Mouse (Mus musculus) ES-Bruce4 (cell line): ENCODE results near the gene Orm2.

Source experiments
- CTCF ChIP-seq: IDR thresholded peaks from one replicate; pipeline ENCODE4 v1.8.1; 2011; ENCODE audit warnings: low read depth, low read length
- EP300 ChIP-seq: IDR thresholded peaks from 2 replicates; pipeline ENCODE4 v1.6.1; 2011; ENCODE audit warnings: low read depth, low read length; ENCODE audit not compliant: insufficient read depth
- POLR2A ChIP-seq: IDR thresholded peaks from one replicate; pipeline ENCODE4 v1.8.1; 2011; ENCODE audit warnings: low read length; ENCODE audit not compliant: insufficient read depth

DNA sequence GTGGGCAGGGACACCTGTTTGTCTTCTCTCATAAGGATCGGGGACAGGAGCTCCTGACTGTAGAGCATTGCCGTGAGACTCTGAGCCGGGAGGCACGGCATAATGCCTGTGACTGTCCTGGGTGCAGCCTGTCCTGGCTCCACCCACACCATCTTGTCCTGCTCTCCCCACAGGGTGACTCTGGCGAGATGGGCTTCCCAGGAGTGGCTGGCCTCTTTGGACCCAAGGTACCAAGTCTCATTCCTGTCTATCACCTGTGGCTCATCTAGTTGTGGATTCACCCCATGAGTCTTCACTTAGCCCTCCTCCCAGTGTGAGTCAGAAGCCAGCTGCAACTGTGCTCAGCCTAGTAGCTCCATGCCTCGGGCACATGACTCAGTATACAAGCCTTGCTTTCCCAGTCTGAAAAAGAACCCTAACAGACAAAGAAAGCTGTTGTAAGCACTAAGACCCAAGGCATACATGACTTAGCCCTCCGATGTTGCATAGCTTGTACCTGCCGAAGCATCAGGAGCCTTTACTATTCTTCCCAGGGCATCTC, 38.9 kb upstream of the Orm2 start:
- no peak for TF ChIP-seq CTCF
- no peak for TF ChIP-seq POLR2A
- TF ChIP-seq EP300: no peak
